Mouse (Mus musculus) splenic B cell, adult 2 months (primary cell): ENCODE data around the gene Foxo1.
A peak's percentile ranks its signal among the peaks of the same experiment; 100 is the strongest.

Experiments used
- DNase-seq: peaks from one replicate; pipeline ENCODE4 v3.0.0-alpha.2; 2011; ENCODE audit warnings: low read depth, low spot score
- H3K27me3 ChIP-seq: 2 replicates; pipeline ENCODE4 v1.6.1; 2012; ENCODE audit warnings: mild to moderate bottlenecking, low read length, moderate library complexity, mixed read lengths; ENCODE audit not compliant: control insufficient read depth, poor library complexity, insufficient read depth, severe bottlenecking
- H3K36me3 ChIP-seq: 2 replicates; pipeline ENCODE4 v1.6.1; 2012; ENCODE audit warnings: mild to moderate bottlenecking, low read length, moderate library complexity, mixed read lengths; ENCODE audit not compliant: control insufficient read depth, poor library complexity, insufficient read depth, severe bottlenecking

Foxo1 gene

GRCm38 (mm10) chr3:52267652-52268486, at the start of gene Foxo1:
Foxo1 (plus strand) TSS chr3:52268336.
- H3K27me3 ChIP-seq = no peaks in the 10 kb centered on the region
- H3K36me3 ChIP-seq = peaks cover 3% of the 10 kb centered on the region; the same call in 1 of the 2 replicates
- DNase-seq = peak; percentile 92

- Histone ChIP-seq H3K27me3 (no peaks in the 10 kb centered on the region), H3K36me3 (no peaks in the 10 kb centered on the region)
- no peak for DNase-seq
Observed at GRCm38 (mm10) chr3:52218864-52219263, 49.3 kb upstream of the Foxo1 start.

- Histone ChIP-seq H3K36me3 (no peaks in the 10 kb centered on the region), H3K27me3 (no peaks in the 10 kb centered on the region)
- no peak for DNase-seq
Observed at GRCm38 (mm10) chr3:52221082-52221481, 47.1 kb upstream of the Foxo1 start.

- no peak for DNase-seq
- H3K36me3 ChIP-seq = no peaks in the 10 kb centered on the region
- H3K27me3 ChIP-seq = no peaks in the 10 kb centered on the region
Observed at GRCm38 (mm10) chr3:52221931-52222330, 46.2 kb upstream of the Foxo1 start.

- DNase-seq = no peak
- Histone ChIP-seq H3K36me3 (no peaks in the 10 kb centered on the region), H3K27me3 (no peaks in the 10 kb centered on the region)
Observed at GRCm38 (mm10) chr3:52236488-52236887, 31.6 kb upstream of the Foxo1 start.

GRCm38 (mm10) chr3:52237136-52237535, 31.0 kb upstream of the Foxo1 start:
- H3K27me3 ChIP-seq = no peaks in the 10 kb centered on the region
- no peak for DNase-seq
- no peaks in the 10 kb centered on the region for H3K36me3 ChIP-seq

DNA sequence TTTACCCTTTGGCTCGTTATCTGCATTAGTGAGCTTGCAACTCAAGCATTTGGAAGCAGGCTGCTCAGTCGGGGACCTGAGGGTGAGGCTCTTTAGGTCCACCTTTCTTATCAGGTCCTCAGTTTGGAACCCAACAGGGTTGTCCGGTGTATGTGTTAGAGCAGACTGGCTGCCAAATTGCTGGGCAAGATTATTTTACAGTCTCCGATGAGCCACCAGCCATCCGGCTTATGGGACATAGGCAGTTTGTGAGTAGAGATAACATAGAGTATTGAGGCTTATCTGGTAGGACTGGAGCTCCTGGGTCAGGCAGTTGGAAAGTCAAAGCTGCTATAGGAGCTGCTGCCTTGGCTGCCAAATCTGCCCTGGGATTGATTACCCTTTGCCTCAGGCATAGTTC, 27.1 kb upstream of the Foxo1 start:
- no peak for DNase-seq
- H3K36me3 ChIP-seq = no peaks in the 10 kb centered on the region
- H3K27me3 ChIP-seq = no peaks in the 10 kb centered on the region

GRCm38 (mm10) chr3:52242457-52243105, 25.6 kb upstream of the Foxo1 start:
- H3K36me3 ChIP-seq = no peaks in the 10 kb centered on the region
- peak; percentile 85 for DNase-seq
- H3K27me3 ChIP-seq = no peaks in the 10 kb centered on the region

DNA sequence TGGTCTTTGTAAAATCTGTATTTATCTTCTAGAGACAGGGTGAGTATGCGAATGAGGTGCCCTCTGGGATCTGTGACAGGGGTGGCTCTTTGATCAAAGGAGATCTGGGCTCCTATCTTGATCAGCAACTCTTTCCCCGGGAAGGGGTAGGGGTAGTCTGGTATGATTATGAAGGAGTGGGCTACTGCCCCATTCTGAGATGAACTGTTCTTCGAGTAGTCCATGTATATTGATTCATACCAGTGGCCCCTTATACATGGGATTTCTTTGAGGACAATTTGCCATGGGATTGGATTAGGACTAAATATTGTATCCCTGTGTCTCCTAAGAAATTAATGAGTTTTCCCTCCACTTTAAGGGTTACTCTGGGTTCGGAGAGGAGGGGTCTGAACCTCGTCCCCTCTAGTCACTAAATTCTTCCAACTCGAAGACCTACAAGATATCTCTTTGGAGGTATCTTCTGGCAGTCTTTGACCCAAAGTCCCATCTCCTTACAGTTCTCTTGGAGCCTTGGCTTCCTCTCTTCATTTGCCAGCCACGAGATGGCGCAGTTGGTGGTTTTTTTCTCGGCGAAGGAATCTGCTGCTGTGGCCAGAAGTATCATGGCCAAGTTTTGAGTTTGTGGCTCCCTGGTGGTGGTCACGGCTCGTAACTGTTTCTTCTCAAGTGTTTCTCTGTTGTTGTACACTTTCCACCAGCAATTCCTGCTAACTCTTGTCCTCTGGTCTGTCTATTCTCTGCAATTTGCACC, 24.7 kb upstream of the Foxo1 start:
- peak; percentile 80 for DNase-seq
- no peaks in the 10 kb centered on the region for H3K27me3 ChIP-seq

GRCm38 (mm10) chr3:52245996-52246830, 21.9 kb upstream of the Foxo1 start:
- Histone ChIP-seq H3K27me3 (no peaks in the 10 kb centered on the region), H3K36me3 (no peaks in the 10 kb centered on the region)
- no peak for DNase-seq

More for the DNA sequence above, 24.7 kb upstream of the Foxo1 start:
- H3K36me3 ChIP-seq = no peaks in the 10 kb centered on the region

GRCm38 (mm10) chr3:52251184-52251583, 17.0 kb upstream of the Foxo1 start:
- Histone ChIP-seq H3K27me3 (no peaks in the 10 kb centered on the region), H3K36me3 (no peaks in the 10 kb centered on the region)
- DNase-seq = no peak

DNA sequence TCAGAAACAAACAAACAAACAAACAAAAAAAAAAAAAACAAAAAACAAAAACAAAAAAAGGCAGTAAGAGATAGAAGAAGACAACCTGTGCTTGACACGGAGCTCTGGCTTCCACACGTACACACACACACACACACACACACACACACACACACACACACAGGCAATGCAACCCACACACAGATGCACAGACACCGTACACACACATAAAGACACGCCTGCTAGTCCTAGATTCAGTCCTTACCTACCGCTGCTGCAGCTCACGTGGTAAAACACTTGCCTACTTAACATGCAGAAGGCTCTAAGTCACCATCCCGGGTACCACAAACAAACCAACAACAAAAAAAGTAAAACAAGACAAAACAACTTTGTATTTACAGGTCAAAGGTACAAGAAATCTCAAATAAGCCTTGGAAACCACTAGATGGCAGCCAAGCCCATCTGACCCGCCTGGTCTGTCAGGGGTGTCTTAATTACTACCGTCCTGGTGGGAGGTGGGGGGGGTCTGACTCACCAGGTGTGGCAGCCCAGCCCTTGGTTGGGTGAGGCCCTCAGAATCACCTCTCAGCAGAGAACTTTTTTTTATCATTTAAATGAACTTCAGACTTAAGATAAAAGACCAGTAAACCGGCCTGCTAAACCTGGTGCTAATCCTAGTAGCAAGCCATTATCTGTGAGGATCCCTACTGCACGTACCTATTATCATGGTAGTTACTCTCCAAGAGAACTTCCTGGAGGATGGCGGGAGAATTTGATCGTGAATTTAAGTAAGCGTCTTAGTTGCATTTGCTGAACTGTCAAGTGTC, 14.3 kb upstream of the Foxo1 start:
- peak; percentile 72 for DNase-seq
- H3K36me3 ChIP-seq = no peaks in the 10 kb centered on the region
- no peaks in the 10 kb centered on the region for H3K27me3 ChIP-seq

DNA sequence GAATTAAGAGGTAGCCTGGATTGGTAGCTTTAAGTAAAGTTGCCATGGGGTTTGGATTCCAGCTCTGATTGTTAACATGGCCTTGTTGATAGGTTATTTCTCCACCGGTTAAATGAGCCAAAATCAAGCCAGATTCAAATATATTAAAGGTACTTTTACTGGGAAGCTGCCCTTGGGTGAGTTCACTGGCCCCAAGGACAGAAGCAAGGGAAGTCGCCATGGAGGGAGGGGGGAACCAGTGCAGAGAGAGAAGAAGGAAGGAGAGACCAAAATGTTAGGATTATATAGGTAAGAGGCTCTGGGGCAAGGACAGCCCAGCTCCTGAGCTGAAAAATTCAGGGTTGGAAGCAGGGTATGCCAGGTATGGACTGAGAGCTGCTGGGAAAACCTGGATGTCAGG, 13.6 kb upstream of the Foxo1 start:
- Histone ChIP-seq H3K27me3 (no peaks in the 10 kb centered on the region), H3K36me3 (no peaks in the 10 kb centered on the region)
- DNase-seq = no peak
